Mouse (Mus musculus): ENCODE results near the gene Arhgef28. TPM values are rescaled to one million over a fixed set of nuclear protein-coding genes. Genes with fewer than 3 reads are reported as not detected.

Arhgef28 gene
- total RNA-seq (2021): 1 to 10 TPM; 2.3 to 3.6 TPM
- long read RNA-seq, experiment 1, partial matches to known transcripts: 2 of 2 reads
- long read RNA-seq, experiment 1, other reads (novel, unspliced or antisense): 0 of 2 reads
- long read RNA-seq, experiment 2, full-length matches to known transcripts: 1 of 2 reads
- long read RNA-seq, experiment 2, partial matches to known transcripts: 0 of 2 reads
- long read RNA-seq, experiment 2, other reads (novel, unspliced or antisense): 1 of 2 reads

GRCm38 (mm10) chr13:98205771-98206545, at the start of gene Arhgef28:
Gene Arhgef28 (minus strand): TSS chr13:98206439.
- peak; percentile 76 for DNase-seq

DNA sequence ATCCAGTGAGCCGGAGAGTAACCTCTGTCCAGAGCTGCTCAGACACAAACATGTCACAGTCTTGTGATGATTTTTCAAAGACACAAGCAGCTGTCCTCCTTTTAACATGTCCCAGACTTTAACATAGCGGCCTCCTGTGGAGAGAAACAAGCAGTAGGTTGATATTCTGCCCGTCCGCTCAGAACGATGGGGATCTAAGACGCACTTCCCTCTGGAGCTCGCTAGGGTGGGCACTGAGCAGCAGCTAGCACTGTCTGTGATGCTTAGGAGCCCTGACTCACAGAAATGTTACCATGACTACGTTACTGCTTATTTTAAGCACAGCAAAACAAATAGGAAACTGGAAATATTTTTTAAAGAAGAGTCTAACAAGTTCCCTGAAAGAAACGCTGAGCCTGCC, 48.7 kb upstream of the Arhgef28 start:
- no peak for DNase-seq

DNA sequence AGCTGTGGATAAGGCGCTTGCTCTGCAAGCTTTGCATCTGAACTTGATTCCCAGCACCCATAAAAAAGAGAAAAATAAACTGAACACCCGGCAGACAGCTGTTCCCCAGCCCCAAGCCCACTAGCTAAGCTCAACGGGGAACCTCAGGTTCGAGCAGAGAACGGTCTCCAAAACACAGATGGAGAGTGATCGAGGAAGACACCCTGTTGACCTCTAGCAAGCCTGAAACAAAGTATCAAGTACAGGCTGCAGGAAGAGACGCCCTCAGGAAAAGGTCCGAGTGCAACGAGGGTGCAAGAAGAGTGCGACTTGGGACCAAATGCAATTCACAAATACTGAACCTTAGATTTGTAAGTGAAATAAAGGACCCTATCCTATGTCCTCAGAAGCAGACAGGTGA, 43.4 kb upstream of the Arhgef28 start:
- no peak for DNase-seq

DNA sequence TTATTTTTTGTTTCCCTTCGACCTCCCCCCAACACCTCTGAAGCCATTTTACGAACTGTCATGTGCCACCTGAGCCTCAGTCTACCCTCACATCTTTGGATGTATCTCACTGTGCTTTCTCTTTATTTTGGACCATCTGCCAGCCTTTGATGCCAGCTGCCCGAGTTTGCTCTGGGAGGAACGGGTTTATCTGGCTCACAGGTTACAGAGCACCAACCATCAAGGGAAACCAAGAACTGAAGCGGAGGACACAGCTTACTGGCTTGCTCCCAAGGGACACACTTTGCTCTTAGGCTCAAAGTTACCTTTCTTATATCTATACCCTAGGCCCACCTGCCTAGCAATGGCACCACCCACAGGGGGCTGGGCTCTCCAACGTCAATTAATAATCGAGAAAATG, 39.1 kb upstream of the Arhgef28 start:
- no peak for DNase-seq

GRCm38 (mm10) chr13:98244571-98245350, 38.5 kb upstream of the Arhgef28 start:
- no peak for DNase-seq

GRCm38 (mm10) chr13:98241531-98242282, 35.5 kb upstream of the Arhgef28 start:
- DNase-seq: no peak

GRCm38 (mm10) chr13:98239978-98240641, 33.9 kb upstream of the Arhgef28 start:
- peak; percentile 22 for DNase-seq

DNA sequence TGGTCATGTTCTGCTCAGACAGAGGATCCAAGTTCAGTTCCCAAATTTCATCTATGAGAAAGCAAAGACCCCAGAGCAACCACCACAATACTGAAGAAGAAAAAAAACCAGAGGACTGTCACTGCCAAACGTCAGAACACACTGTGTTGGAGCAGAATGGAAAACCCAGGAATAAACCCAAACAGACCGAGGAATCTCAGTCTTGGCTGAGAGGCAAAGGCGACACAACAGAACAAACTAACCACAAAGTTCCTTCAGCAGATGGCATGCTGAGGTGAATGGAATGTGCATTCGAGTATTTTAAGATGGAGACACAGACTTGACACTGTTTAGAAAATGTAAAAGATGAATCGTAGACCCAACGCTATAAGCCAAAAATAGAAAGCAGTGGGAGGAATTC, 29.2 kb upstream of the Arhgef28 start:
- DNase-seq: no peak

DNA sequence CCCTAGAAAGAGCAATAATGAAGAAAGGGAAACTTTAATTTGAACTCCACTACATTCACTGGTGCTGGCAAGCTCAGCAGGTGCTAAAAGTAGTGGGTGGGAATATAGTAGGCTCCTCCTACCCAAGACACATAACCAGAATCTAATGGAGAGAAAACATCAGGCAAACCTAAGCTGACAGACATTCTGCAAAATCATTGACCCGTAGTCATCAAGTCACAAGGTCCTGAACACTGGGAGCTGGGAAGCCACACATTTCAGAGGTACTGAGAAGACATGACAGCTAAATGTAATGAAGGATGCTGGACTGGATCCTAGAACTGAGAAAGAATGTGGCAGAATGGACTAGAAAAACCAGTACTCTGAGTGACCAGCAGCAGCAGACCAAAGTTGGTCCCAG, 24.3 kb upstream of the Arhgef28 start:
- DNase-seq: no peak

DNA sequence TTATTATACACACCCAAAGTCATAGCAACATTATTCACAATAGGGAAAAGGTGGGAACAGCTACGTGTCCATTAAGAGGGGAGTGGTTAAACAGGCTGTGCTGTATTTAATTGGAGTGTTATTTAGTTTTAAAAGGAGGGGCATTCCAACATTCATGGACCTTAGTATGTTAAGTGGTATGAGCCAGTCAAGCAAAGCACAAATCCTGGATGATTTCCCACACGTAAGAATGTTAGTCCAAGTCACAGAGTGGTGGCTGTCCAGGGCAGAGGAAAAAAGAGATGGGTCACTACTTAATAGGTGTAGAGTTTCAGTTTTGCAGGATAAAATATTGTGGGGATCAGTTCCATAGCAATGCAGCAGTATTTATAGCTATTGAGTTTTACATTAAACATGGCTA, 20.0 kb upstream of the Arhgef28 start:
- no peak for DNase-seq

DNA sequence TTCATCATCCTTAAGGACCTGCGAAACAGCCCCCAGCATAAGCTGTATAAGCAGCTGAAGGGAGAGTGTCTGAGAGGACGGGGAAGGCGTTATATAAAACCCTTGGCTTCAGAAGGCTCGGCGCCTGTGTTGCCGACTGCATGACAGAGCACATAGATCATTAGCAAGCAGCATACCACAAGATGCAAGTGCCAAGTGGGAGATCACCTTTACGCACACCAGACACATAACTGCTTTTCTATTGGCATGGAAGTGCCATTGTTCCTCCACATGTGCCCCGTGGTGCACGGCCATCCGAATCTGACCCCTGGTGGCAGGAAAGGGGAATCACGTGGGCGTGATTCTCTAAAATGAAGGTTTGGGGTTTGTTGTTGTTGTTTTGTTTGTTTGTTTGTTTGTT, 16.6 kb upstream of the Arhgef28 start:
- peak; percentile 12 for DNase-seq

DNA sequence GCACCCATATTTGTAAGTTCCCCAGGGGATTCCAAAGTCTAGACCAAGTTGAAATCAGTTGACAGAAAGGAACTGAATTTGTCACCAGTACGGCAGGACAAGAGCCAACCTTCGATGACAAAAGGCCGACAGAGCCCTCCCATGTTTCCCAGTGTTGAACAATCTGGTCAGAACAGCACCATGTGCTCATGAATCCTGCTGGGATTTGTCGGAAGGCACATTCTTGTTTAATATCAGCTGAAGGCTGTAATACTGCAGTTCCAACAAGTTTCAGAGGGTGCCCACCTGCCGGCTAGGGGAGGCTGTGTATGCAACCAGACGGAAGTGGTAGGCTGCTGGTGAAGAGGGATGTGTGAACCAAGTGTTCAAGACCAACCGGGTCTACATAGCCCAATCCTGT, 3.9 kb upstream of the Arhgef28 start:
- DNase-seq: no peak

DNA sequence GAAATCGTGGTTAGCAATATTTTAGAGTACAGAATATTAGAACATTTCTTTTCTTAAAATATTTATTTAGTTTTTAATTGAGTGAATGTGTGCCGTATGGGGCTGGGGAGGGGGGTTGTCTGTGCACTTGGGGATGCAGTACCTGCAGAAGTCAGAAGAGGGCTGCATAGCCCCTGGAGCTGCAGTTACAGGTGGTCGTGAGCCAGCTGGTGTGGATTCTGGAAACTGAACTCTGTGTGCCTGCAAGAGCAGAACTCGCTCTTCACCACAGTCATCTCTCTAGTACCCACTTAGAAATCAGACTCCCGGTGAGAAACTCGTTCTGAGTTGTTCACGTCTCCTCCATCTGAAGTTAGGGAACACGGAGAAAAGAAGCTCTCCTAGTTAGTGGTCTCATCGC, 2.6 kb upstream of the Arhgef28 start:
- DNase-seq: no peak

DNA sequence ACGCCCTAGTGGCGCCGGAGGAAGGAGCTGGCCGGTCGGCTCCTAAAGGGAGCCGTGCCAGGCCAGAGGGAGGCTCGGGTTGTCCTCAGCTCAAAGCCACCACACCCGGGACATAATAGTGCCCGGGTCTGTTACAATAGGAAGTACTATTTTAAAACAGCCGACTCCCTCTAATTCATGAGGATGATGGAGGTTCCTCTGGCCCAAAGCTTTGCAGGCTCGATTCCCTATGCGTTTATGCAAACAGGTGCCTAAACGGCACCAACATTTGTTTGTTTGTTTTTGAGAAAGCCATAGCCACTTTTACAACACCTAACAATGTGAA, 269 bp upstream of the Arhgef28 start:
- DNase-seq: no peak

DNA sequence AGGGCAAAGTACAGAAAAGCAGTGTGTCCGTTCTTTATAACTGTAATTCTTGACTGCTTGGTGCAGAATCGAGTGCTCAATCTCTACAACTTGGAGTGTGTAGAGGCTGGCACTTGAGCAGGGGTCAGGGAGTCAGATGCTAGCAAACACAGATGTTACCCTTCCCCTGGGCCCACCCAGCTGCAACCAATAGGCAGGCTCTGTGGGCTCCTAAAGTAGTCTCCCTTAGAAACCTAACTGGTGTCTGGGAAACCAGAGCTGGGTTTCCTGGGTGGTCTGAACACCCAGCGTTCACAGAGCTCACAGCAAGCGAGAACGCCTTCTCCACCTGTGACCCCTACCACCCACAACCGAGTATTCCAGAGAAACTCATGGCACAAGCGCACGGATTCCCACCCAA, 1.1 kb downstream of the Arhgef28 start:
- no peak for DNase-seq

GRCm38 (mm10) chr13:98204371-98204770, 1.9 kb downstream of the Arhgef28 start:
- no peak for DNase-seq

DNA sequence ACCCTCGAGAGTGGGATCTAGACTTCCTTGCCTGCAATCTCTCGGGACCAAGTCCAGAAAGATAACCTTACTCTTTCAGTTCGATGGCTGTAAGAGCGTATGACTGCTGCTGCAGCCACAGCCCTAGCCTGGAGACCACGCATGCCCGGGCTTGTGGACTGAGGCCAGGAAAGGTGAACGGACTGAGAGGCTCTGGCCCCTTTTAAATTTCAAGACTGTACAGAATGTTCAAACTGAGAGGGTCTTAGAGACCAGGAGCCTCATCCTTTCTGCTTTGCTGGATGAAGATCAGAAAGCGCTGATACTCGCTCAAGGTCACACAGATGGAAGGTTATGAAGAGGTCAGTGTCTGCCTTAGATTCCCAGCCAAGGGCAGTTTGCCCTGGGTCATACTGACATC, 4.8 kb downstream of the Arhgef28 start:
- no peak for DNase-seq

GRCm38 (mm10) chr13:98192596-98192995, 13.6 kb downstream of the Arhgef28 start:
- DNase-seq: no peak

- no peak for DNase-seq
These were observed 17.7 kb downstream of the Arhgef28 start for GRCm38 (mm10) chr13:98188500-98188899.

GRCm38 (mm10) chr13:98187904-98188303, 18.3 kb downstream of the Arhgef28 start:
- DNase-seq: no peak

DNA sequence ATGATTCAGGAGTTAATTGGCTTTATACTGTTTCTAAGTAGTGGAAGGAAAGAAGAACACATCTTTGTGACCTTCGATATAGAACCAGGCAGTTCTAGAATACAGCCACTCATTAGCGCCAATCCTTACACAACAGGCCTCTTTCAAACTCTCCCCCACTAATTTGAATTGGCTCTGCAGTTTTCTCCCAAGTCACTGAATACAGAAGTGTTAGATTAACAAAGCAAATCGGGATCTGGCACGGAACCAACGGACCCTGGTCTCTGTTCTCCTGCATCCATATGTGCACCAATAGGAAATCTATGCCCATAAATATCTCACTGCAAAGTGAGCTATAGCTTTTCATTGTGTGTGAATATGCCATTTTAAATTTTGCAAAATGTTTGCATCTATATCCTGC, 20.1 kb downstream of the Arhgef28 start:
- DNase-seq: no peak

DNA sequence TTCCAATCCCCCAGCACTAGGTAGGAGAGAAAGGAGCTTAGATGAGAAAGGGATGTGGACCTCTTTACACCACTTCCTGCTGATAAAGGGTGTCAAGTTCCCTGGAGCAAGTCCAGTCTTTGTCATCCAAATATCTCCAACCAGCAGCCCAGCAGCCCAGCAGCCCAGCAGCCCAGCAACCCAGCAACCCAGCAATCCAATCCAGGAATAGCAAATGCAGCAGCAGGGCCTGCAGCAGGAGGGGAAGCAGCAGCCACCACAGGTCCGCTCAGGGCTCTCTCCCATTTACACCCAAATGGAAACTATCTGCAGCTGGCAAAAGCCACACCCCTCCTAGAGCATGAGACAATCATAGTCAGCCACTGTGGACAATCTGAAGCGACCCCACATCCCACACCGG, 21.6 kb downstream of the Arhgef28 start:
- DNase-seq: no peak

Data from gastrocnemius, postnatal 25 days (tissue).